Mouse (Mus musculus) hindbrain, embryonic 11.5 days (tissue): ENCODE data around the gene Pex1. TPM values are rescaled to one million over a fixed set of nuclear protein-coding genes. Genes with fewer than 3 reads are reported as not detected.

Experiments
- ATAC-seq: fragments of 200-750 bp; cut with Nextera tagmentation; 2 replicates; pipeline ENCODE4 v1.8.0; 2017; ENCODE audit warnings: mild to moderate bottlenecking, moderate TSS enrichment, moderate library complexity; ENCODE audit not compliant: low FRiP score
- DNase-seq: peaks from one replicate; pipeline ENCODE4 v3.0.0-alpha.2; 2015; ENCODE audit warnings: low spot score
- H3K27ac ChIP-seq: fragments of 300-500 bp; sonication (generic); 2 replicates; pipeline ENCODE4 v1.5.1; 2014; ENCODE audit warnings: mild to moderate bottlenecking, low read depth, low read length
- H3K27me3 ChIP-seq: fragments of 300-500 bp; sonication (generic); 2 replicates; pipeline ENCODE4 v1.6.1; 2014; ENCODE audit warnings: mild to moderate bottlenecking, low read length, moderate library complexity, mixed read lengths; ENCODE audit not compliant: control insufficient read depth, insufficient read depth
- H3K36me3 ChIP-seq: fragments of 300-500 bp; sonication (generic); 2 replicates; pipeline ENCODE4 v1.6.1; 2014; ENCODE audit warnings: mild to moderate bottlenecking, low read length, moderate library complexity, mixed read lengths; ENCODE audit not compliant: control insufficient read depth, insufficient read depth
- H3K4me1 ChIP-seq: fragments of 300-500 bp; sonication (generic); replicated peaks from 2 replicates; pipeline ENCODE4 v1.6.1; 2014; ENCODE audit warnings: low read length, mixed read lengths; ENCODE audit not compliant: control insufficient read depth, insufficient read depth
- H3K4me2 ChIP-seq: fragments of 300-500 bp; sonication (generic); replicated peaks from 2 replicates; pipeline ENCODE4 v1.6.1; 2014; ENCODE audit warnings: mild to moderate bottlenecking, low read depth, low read length
- H3K4me3 ChIP-seq: fragments of 300-500 bp; sonication (generic); 2 replicates; pipeline ENCODE4 v1.5.1; 2014; ENCODE audit warnings: low read depth, low read length
- H3K9ac ChIP-seq: fragments of 300-500 bp; sonication (generic); 2 replicates; pipeline ENCODE4 v1.6.1; 2014; ENCODE audit warnings: low read depth, low read length
- H3K9me3 ChIP-seq: fragments of 300-500 bp; sonication (generic); 2 replicates; pipeline ENCODE4 v1.6.1; 2016; ENCODE audit warnings: low read length; ENCODE audit not compliant: control insufficient read depth
- WGBS: fragments of 180-500 bp; shearing (Covaris S2); extraction: QIAGEN DNeasy Blood & Tissue Kit; methylation state at CpG from one replicate; pipeline ENCODE4 v1.1.7; 2014; 5-methylcytosine and 5-hydroxymethylcytosine counted together
- polyA plus RNA-seq: library from polyadenylated mRNA; unstranded; fragments of >200 nt; fragmentation: Nextera tagmentation; extraction: Ambion mirVana; gene quantifications from 2 replicates; pipeline ENCODE4 v1.2.1, GENCODE M21; 2014

Pex1 gene
- polyA plus RNA-seq, 1 experiment from 2014 or later = 18.5 TPM

DNA sequence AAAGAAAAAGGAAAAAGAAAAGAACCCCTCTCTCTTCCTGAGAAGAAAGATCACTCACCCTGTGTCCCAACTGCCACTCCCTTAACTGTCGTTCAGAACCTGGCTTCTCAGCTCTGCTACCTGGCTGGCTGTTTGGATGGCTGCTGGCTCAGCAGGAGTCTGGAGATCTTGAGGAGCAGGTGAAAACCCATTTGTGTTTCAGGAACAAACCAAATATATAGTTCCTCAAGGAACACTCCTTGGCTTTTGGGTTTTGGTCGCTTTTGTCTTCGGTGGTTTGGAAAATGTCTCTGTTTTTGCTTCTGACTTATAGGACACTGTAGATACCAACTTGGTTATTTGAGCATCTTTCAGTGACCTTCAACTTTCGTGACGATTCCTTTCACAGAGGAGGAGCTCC is 61.2 kb downstream of the Pex1 start, which contains the start of gene Gatad1:
Gatad1 (minus strand) TSS at position 101 of the 400 bp plus-strand sequence.
- Histone ChIP-seq H3K9me3 (no peaks in the 10 kb centered on the region), H3K27me3 (no peaks in the 10 kb centered on the region), H3K27ac (no peak within 1 kb of the TSS), H3K4me3 (no peak within 1 kb of the TSS), H3K9ac (no peak within 1 kb of the TSS), H3K36me3 (no peaks in the 10 kb centered on the region), H3K4me1 (no peaks in the 10 kb centered on the region), H3K4me2 (no peak within 1 kb of the TSS)
- ATAC-seq (no peak), DNase-seq (no peak)
- WGBS = 79% methylated on average over 5 of the region's 5 CpGs

DNA sequence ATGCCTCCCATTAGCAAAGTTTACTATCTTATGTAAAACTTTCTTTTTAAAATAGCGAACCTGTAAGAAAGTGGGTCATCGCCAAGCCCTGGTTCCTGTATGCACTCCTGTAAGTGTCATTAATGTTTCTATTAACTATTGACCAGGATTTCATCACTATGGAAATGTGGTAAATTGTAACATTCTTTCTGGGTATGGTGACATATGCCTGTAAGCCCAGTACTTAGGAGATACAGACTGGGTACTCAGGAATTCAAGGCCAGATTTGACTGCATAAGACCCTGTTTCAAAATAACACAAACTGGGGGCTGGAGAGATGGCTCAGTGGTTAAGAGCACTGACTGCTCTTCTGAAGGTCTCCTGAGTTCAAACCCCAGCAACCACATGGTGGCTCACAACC is 69.4 kb downstream of the Pex1 start:
- ATAC-seq = no peak
- 85% methylated on average over 2 of the region's 2 CpGs for WGBS
- H3K27me3 ChIP-seq = no peaks in the 10 kb centered on the region

DNA sequence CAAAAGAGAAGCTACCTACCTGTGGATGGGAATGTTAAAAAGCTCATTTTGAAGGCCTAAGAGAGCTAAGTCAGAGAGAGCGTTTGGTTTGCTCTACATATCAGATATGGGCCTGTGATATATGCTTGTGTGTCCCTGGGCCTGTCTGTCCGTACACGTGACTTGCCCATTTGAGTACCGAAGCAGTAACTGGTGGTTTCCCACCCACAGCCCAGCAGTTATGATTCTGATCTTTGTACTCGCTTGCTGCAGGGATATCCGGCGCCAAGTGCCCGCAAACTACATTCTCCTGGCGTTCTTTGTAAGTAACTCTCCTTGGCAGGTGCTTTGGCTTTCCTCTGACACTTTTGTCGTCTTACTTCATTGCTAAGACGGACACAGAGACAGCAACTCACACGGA is 70.7 kb downstream of the Pex1 start:
- no peaks in the 10 kb centered on the region for H3K27me3 ChIP-seq
- WGBS = 89% methylated on average over 12 of the region's 12 CpGs
- ATAC-seq (no peak), DNase-seq (no peak)
- no peak overlapping the region for H3K9ac ChIP-seq
- H3K9me3 ChIP-seq = no peaks in the 10 kb centered on the region
- no peak overlapping the region for H3K4me3 ChIP-seq
- H3K27ac ChIP-seq = no peak overlapping the region
- H3K4me2 ChIP-seq = no peak overlapping the region
- H3K4me1 ChIP-seq = no peaks in the 10 kb centered on the region
- no peaks in the 10 kb centered on the region for H3K36me3 ChIP-seq

More for the DNA sequence above, 69.4 kb downstream of the Pex1 start:
- Histone ChIP-seq H3K4me1 (no peaks in the 10 kb centered on the region), H3K36me3 (no peaks in the 10 kb centered on the region), H3K9ac (no peak overlapping the region), H3K27ac (no peak overlapping the region), H3K4me3 (no peak overlapping the region), H3K4me2 (no peak overlapping the region), H3K9me3 (no peaks in the 10 kb centered on the region)
- no peak for DNase-seq

DNA sequence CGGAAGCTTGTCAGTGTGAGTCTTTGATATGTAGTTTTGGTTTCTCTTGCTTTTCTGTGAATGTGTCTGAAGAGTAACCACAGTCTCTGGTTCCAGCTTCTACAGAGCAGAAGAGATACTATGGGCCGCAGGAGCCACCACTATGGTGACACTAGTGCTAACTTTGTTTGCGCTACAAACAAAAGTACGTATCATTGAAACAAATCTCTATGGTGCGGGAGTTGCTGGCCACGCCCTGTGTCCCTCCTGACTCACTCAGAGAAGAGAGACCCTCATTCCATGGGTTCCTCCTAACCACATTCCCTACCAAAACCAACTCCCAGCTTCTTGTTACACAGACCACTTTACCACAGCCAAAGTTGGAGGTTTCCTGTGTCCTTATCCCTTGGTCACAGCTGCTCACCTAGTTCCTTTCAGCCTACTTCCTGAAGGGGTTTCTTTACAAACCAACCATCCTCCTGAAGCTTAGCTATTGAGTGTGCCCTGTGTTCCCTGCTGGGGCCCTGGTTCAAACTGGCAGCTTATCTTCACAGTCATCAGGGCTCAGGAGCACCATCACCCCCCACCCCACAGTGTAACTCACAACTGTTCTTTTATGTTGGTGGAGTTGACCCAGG is 74.2 kb downstream of the Pex1 start:
- H3K27me3 ChIP-seq = no peaks in the 10 kb centered on the region
- no peaks in the 10 kb centered on the region for H3K36me3 ChIP-seq
- no peaks in the 10 kb centered on the region for H3K9me3 ChIP-seq
- no peak overlapping the region for H3K27ac ChIP-seq
- DNase-seq (no peak), ATAC-seq (no peak)
- no peaks in the 10 kb centered on the region for H3K4me1 ChIP-seq
- no peak overlapping the region for H3K4me3 ChIP-seq
- H3K9ac ChIP-seq = no peak overlapping the region
- H3K4me2 ChIP-seq = no peak overlapping the region
- WGBS = 92% methylated on average over 6 of the region's 6 CpGs

Other genes with a start within 250 kb of the Pex1 start
- gene Fam133b, start 52.2 kb upstream of the Pex1 start, polyA plus RNA-seq = 37.6 and 43.1 TPM in 2 replicates
- 3.2 and 5.1 TPM in 2 replicates for gene 1700109H08Rik, start 24.5 kb upstream of the Pex1 start, polyA plus RNA-seq
- 14.6 and 15.5 TPM in 2 replicates for gene Rbm48, start 519 bp downstream of the Pex1 start, polyA plus RNA-seq
- not detected in 2 replicates for gene Tmbim7, start 55.1 kb downstream of the Pex1 start, polyA plus RNA-seq
- 78.7 and 81.1 TPM in 2 replicates for gene Gatad1, start 61.1 kb downstream of the Pex1 start, polyA plus RNA-seq
- 15.8 and 18.2 TPM in 2 replicates for gene Ankib1, start 206.9 kb downstream of the Pex1 start, polyA plus RNA-seq
- gene Krit1, start 207.1 kb downstream of the Pex1 start, polyA plus RNA-seq = 66.9 and 71.5 TPM in 2 replicates
- 0.17 and 0.20 TPM in 2 replicates for gene Lrrd1, start 249.1 kb downstream of the Pex1 start, polyA plus RNA-seq